Mouse (Mus musculus) liver, embryonic 14.5 days (tissue): ENCODE measurements around the gene Satb2.

Experiments
- CTCF ChIP-seq: IDR thresholded peaks from 2 replicates; pipeline ENCODE4 v1.5.1; 2016; ENCODE audit warnings: antibody characterized with exemption, low read depth, control low read depth
- EP300 ChIP-seq: IDR thresholded peaks from 2 replicates; pipeline ENCODE4 v1.6.1; 2016; ENCODE audit warnings: antibody characterized with exemption, low read depth

- TF ChIP-seq CTCF (no peak), EP300 (no peak)
These were observed 139.5 kb downstream of the Satb2 start for GRCm38 (mm10) chr1:56838901-56839300.
